Mouse (Mus musculus) embryonic facial prominence, embryonic 13.5 days (tissue): Measurements from ENCODE around the gene Ttll8. TPM values are rescaled to one million over a fixed set of nuclear protein-coding genes. Genes with fewer than 3 reads are reported as not detected.

ENCODE experiments used
- ATAC-seq: fragments of 200-750 bp; cut with Nextera tagmentation; 2 replicates; pipeline ENCODE4 v1.8.0; 2017; ENCODE audit warnings: low read depth; ENCODE audit not compliant: insufficient number of reproducible peaks, insufficient read depth, low FRiP score, low TSS enrichment
- H3K27ac ChIP-seq: fragments of 300-500 bp; sonication (generic); 2 replicates; pipeline ENCODE4 v1.5.1; 2015; ENCODE audit warnings: moderate library complexity, mild to moderate bottlenecking, inconsistent platforms
- H3K27me3 ChIP-seq: fragments of 300-500 bp; sonication (generic); 2 replicates; pipeline ENCODE4 v1.6.1; 2015; ENCODE audit warnings: mild to moderate bottlenecking, inconsistent platforms
- H3K36me3 ChIP-seq: fragments of 300-500 bp; sonication (generic); 2 replicates; pipeline ENCODE4 v1.6.1; 2015; ENCODE audit warnings: mild to moderate bottlenecking, inconsistent platforms
- H3K4me1 ChIP-seq: fragments of 300-500 bp; sonication (generic); 2 replicates; pipeline ENCODE4 v1.6.1; 2015; ENCODE audit warnings: inconsistent platforms
- H3K4me2 ChIP-seq: fragments of 300-500 bp; sonication (generic); 2 replicates; pipeline ENCODE4 v1.6.1; 2015; ENCODE audit warnings: moderate library complexity, mild to moderate bottlenecking, inconsistent platforms
- H3K4me3 ChIP-seq: fragments of 300-500 bp; sonication (generic); 2 replicates; pipeline ENCODE4 v1.5.1; 2015; ENCODE audit warnings: mild to moderate bottlenecking, inconsistent platforms
- H3K9ac ChIP-seq: fragments of 300-500 bp; sonication (generic); 2 replicates; pipeline ENCODE4 v1.6.1; 2015; ENCODE audit warnings: mild to moderate bottlenecking, inconsistent platforms
- H3K9me3 ChIP-seq: fragments of 300-500 bp; sonication (generic); 2 replicates; pipeline ENCODE4 v1.6.1; 2016; ENCODE audit warnings: inconsistent platforms
- WGBS: fragments of 180-500 bp; shearing (Covaris S2); methylation state at CpG from one replicate; pipeline ENCODE4 v1.1.7; 2015; ENCODE audit warnings: mixed read lengths; 5-methylcytosine and 5-hydroxymethylcytosine counted together
- polyA plus RNA-seq: library from polyadenylated mRNA; unstranded; fragments of >200 nt; fragmentation: Nextera tagmentation; extraction: Ambion mirVana; gene quantifications from 2 replicates; pipeline ENCODE4 v1.2.1, GENCODE M21; 2015

Ttll8 gene
- not detected in 2 replicates for polyA plus RNA-seq

DNA sequence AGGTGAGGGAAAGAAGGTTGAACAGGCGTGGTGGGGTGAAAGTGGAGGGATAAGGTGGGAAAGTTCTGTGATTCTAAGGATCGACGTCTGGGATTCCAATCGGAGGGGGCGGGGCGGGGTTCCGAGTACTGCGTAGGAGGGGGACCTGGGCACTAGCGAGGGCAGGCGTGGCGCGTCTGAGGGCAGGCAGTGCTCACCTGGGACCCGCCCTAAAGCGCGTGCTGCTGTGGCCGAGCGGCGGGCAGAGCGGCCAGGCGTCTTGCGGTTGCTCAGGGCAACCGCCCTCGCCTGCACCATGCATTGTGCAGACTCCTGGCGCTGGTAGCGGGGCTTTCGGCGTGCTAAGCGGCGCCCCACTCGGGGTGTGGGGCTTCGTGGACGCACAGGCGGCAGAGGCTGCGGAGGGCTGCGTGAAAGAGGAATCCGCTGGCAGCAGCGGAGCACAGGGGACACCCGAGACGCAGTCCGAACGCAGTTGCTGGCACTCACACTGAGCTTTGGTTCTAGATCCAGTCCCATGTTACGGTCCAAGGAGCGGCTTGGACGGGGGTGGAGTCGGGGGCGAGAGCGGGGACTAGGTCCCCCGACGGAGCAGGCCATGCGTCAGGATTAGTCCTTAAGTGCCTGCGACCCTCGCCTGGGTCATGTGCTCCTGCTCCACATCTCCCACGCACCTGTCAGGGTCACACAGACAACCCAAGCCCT is at the start of gene Ttll8:
Gene Ttll8, minus strand, starts transcription at position 51 of the 705 bp plus-strand sequence.
- Histone ChIP-seq H3K4me1 (peaks cover 16% of the 10 kb centered on the region), H3K27ac (no peak within 1 kb of the TSS), H3K36me3 (no peaks in the 10 kb centered on the region), H3K4me2 (peak within 1 kb of the TSS; percentile 76), H3K9ac (peak within 1 kb of the TSS; percentile 62), H3K9me3 (no peaks in the 10 kb centered on the region), H3K4me3 (peak within 1 kb of the TSS; percentile 43), H3K27me3 (peaks cover 46% of the 10 kb centered on the region)
- WGBS, result 4% methylated on average over 53 of the region's 53 CpGs
- ATAC-seq, result 0 out of 2 replicates have a peak, but pooled peaks have one; percentile 64

DNA sequence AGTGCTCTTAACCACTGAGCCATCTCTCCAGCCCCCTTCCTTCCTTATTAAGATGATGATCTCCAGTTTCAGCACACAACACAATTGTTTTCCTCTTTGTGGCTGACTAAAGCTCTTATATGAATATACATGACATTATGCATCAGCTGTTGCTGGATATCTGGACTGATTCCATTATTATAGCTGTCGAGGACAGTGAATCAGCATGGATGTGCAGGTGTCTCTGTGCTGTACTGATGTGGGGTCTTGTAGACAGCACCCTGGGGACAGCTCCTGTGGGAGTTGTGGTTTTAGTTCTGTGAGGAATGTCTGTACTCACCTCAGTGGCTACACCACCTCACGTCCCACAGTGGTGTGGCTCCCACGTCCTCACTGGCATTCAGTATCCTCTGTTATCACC is 47.0 kb upstream of the Ttll8 start:
- 80% methylated on average over 3 of the region's 3 CpGs for WGBS
- no peaks in the 10 kb centered on the region for H3K9me3 ChIP-seq
- no peak overlapping the region for H3K9ac ChIP-seq
- no peak for ATAC-seq
- no peaks in the 10 kb centered on the region for H3K27me3 ChIP-seq
- no peaks in the 10 kb centered on the region for H3K36me3 ChIP-seq
- no peak overlapping the region for H3K27ac ChIP-seq
- no peaks in the 10 kb centered on the region for H3K4me1 ChIP-seq
- no peak overlapping the region for H3K4me3 ChIP-seq
- H3K4me2 ChIP-seq, result no peak overlapping the region

DNA sequence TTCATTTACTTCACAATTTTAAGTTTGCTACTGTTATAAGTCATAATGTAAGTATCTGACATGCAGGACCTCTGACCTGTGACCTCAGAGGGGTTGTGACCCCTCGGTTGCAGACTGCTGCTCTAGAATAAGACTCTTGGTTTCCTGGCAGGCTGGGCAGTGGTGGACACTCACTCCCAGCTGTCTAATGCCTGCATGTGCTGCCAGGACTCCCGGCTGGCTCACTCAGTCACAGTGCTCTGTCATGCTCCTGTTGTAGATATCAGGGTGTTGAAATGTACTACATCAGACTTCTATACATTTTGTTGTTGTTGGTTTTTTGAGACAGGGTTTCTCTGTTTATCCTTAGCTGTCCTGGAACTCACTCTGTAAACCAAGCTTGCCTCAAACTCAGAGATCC is 46.1 kb upstream of the Ttll8 start:
- 56% methylated on average over 2 of the region's 2 CpGs for WGBS
- Histone ChIP-seq H3K4me3 (no peak overlapping the region), H3K4me2 (no peak overlapping the region), H3K27ac (no peak overlapping the region), H3K27me3 (no peaks in the 10 kb centered on the region), H3K9ac (no peak overlapping the region), H3K36me3 (no peaks in the 10 kb centered on the region), H3K9me3 (no peaks in the 10 kb centered on the region), H3K4me1 (no peaks in the 10 kb centered on the region)
- ATAC-seq, result no peak

DNA sequence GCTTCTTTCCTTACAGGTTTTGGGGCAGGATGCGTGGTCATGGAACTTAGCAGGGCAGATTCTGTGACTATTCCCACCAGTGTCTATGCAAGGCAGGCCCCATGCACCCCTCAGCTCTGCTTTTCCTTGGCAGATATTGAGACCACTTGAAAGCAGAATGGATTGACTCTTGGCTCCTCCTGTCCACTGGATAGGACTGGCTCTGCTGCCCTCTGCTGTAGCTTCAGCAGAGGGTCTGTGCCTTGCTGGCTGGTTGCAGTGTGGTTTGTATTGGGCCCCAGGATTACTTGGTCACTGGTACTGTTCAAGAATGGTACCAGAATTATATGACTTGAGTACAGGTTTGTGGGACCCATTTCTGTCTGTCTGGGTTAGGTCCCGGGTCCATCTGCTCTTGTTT is 44.9 kb upstream of the Ttll8 start:
- no peak overlapping the region for H3K4me3 ChIP-seq
- no peaks in the 10 kb centered on the region for H3K27me3 ChIP-seq
- no peaks in the 10 kb centered on the region for H3K9me3 ChIP-seq
- no peak for ATAC-seq
- no peak overlapping the region for H3K9ac ChIP-seq
- WGBS, result 71% methylated on average over 2 of the region's 2 CpGs
- no peak overlapping the region for H3K27ac ChIP-seq
- H3K4me1 ChIP-seq, result no peaks in the 10 kb centered on the region
- no peaks in the 10 kb centered on the region for H3K36me3 ChIP-seq
- no peak overlapping the region for H3K4me2 ChIP-seq

DNA sequence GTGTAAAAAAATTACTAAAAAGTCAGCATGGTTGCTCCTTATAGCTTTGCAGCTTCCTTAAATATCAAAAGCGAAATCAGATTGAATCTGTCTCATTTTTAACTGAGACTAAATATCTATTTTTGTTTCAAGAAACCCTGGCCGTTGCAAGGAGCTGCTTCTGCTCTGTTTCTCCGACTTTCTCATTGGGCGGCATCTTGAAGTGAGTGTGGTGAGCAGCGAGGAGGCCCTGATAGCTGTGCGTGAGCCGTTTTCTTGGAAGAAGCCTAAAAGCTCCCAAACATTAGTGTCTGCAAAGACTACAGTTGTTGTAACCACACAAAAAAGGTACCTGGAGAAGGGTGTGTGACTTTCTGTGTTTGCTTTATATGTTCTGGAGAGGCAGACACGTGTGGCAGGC is 44.4 kb upstream of the Ttll8 start:
- Histone ChIP-seq H3K27ac (no peak overlapping the region), H3K4me3 (no peak overlapping the region), H3K4me2 (no peak overlapping the region), H3K4me1 (no peaks in the 10 kb centered on the region), H3K36me3 (no peaks in the 10 kb centered on the region), H3K9ac (no peak overlapping the region), H3K9me3 (no peaks in the 10 kb centered on the region), H3K27me3 (no peaks in the 10 kb centered on the region)
- no peak for ATAC-seq
- 74% methylated on average over 8 of the region's 8 CpGs for WGBS

DNA sequence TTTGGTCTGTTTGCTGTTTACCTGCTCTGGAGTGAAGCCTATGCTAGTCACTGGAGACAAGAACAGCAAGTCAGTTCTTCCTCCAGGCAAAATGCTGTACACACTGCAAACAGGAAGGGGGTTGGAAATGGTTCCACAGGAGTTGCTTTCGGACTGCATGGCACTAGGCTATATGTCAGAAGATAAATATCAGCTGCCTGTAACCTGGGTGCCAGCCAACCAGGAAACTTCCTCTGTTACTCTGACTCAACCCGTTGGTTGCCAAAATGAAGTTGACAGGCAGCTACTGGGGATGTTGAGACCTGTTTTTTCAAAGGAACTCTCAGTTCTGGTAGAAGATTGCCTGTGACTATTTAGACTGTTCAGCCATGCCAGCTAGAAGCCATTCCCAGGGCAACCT is 35.0 kb upstream of the Ttll8 start:
- ATAC-seq, result no peak
- Histone ChIP-seq H3K9ac (no peak overlapping the region), H3K4me1 (no peaks in the 10 kb centered on the region), H3K27me3 (no peaks in the 10 kb centered on the region), H3K36me3 (no peaks in the 10 kb centered on the region), H3K4me2 (no peak overlapping the region), H3K4me3 (no peak overlapping the region), H3K27ac (no peak overlapping the region), H3K9me3 (no peaks in the 10 kb centered on the region)
- WGBS, result 50% methylated on average over 2 of the region's 2 CpGs

DNA sequence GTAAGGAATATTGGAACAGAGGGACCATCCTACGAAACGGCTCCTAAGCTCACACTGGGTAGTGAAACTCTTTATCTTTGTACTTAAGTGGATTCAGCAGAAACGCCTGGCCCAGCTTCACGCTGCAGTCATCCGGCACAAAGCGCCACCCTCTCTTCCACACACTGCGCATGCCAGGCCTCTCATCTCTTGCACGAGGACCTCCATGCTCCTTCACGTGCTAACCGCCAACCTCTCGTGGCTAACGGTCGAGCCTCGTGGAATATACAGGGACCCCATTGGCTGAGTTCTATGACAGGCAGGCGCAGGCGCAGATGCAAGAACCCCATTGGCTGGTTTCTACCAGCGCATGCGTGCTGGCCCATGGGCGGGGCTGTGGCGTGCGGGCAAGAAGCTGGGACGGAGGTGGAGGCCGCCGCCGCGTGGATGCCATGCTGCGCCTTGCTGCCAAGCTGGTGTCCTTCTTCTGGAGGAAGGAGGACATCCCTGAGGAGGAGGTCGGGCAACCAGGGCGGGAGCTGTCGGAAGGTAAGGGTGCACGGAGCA is 28.4 kb upstream of the Ttll8 start, which contains the start of gene Mov10l1:
Gene Mov10l1, plus strand, starts transcription at position 376 of the 546 bp plus-strand sequence.
- H3K36me3 ChIP-seq, result no peaks in the 10 kb centered on the region
- H3K4me2 ChIP-seq, result no peak within 1 kb of the TSS
- no peak within 1 kb of the TSS for H3K9ac ChIP-seq
- no peaks in the 10 kb centered on the region for H3K27me3 ChIP-seq
- 92% methylated on average over 31 of the region's 31 CpGs for WGBS
- no peak within 1 kb of the TSS for H3K27ac ChIP-seq
- no peak for ATAC-seq
- H3K4me3 ChIP-seq, result no peak within 1 kb of the TSS
- H3K4me1 ChIP-seq, result no peaks in the 10 kb centered on the region
- H3K9me3 ChIP-seq, result no peaks in the 10 kb centered on the region

DNA sequence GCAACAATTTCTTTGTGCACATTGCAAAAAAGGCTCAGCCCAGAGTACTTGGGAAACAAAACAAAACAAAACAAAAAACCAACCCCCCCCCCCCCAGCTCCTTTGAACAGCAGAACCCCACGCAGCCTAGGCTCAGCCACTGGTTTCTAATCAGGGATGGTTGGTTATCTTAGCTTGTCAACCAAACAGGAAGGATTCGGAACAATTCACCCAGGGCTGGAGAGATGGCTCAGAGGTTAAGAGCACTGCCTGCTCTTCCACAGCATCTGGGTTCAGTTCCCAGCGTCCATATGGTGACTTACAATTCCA is 24.9 kb upstream of the Ttll8 start:
- Histone ChIP-seq H3K4me3 (no peak overlapping the region), H3K27me3 (no peaks in the 10 kb centered on the region), H3K9me3 (no peaks in the 10 kb centered on the region), H3K9ac (no peak overlapping the region), H3K4me2 (no peak overlapping the region), H3K4me1 (no peaks in the 10 kb centered on the region), H3K36me3 (no peaks in the 10 kb centered on the region), H3K27ac (no peak overlapping the region)
- 62% methylated on average over 3 of the region's 3 CpGs for WGBS
- ATAC-seq, result no peak

DNA sequence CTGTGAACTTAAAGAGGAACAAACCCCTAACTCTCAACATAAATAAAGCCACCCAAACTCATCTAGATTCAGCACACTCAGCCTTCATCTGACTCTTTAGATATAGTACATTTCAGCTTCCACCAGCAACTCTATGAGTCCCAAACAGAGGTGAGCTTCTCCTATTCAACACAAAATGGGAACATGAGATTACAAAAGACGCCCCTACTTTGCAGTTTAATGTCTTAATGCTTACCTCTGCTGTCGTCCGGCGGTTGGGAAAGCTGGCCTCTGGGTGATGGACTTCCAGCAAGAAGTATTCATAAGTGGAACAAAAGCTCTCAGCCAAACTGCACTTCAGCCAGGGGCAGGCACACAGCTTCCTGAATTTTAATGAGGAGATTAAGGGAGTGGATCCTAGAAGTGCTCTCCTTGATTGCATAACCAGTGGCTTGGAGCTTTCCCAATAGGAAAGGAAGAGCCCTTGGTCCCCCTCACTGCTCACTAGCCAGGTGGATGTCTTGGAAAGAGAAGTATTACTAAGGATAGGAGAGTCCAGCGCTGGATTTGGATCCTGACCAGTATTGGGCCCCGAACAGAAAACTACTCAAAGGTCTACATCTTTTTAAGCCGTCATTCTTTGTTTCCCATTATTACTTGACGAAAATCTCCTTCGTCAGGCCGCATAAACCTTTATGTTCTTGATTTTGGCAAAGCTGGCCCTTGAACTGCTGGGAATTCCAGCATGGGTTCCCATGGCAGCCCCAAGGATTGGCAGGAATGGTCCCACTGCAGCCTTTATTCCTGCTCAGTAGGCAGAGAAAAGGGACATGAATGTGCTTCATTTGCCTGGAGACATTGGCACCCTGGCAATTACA is 24.3 kb upstream of the Ttll8 start, which contains the start of gene Mlc1:
Gene Mlc1, minus strand, starts transcription at position 727 of the 857 bp plus-strand sequence.
- Histone ChIP-seq H3K36me3 (no peaks in the 10 kb centered on the region), H3K27ac (no peak within 1 kb of the TSS), H3K4me3 (no peak within 1 kb of the TSS), H3K4me1 (no peaks in the 10 kb centered on the region), H3K4me2 (no peak within 1 kb of the TSS), H3K27me3 (no peaks in the 10 kb centered on the region), H3K9me3 (no peaks in the 10 kb centered on the region), H3K9ac (no peak within 1 kb of the TSS)
- WGBS, result 71% methylated on average over 10 of the region's 10 CpGs
- no peak for ATAC-seq

DNA sequence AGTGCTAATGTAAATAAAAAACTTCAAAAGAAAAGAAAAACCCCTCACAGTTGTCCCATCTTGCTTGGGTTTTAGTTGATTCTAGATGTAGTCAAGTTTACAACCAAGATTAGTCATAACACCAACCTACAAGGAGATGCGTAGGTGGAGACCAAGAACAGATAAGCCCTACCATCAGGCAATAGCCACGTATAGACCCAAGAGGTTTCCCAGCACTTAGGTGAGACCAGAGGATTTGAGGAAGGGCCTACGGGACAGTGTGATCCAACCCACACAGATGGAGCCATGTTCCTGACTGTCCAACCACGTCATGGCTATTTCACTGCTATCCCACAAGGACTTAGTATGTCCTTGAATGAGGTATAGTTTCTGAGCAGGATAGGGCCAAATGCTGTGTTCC is 18.1 kb upstream of the Ttll8 start:
- 0 out of 2 replicates have a peak, but pooled peaks have one; percentile 3 for ATAC-seq
- no peaks in the 10 kb centered on the region for H3K9me3 ChIP-seq
- H3K4me3 ChIP-seq, result no peak overlapping the region
- no peak overlapping the region for H3K9ac ChIP-seq
- H3K4me2 ChIP-seq, result no peak overlapping the region
- H3K4me1 ChIP-seq, result no peaks in the 10 kb centered on the region
- WGBS, result 94% methylated on average over 4 of the region's 4 CpGs
- no peak overlapping the region for H3K27ac ChIP-seq
- no peaks in the 10 kb centered on the region for H3K27me3 ChIP-seq
- H3K36me3 ChIP-seq, result no peaks in the 10 kb centered on the region

DNA sequence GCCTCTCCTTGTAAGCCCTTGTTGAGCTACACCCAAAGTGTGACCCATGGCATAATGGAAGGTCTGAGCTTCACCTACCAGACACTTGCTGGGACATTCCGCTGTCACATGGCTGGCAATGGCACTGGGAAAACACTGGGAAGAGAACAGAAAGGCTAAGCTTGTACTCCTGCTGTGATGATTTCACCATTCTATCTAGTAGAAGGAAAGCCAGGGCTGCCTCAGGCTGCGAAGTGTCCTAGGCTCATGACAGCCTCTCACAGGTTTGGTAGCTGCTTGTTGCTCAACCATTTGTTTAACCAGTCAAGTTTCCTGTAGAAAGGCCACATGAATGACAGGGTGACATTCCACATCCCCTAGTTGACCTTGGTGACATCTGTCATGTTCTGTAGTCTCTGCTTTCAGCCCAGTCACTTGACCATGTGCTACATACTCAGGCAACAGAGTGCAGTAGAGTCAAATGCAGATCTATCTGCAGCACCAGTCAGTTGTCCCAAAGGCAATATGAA is 9.9 kb upstream of the Ttll8 start:
- no peaks in the 10 kb centered on the region for H3K36me3 ChIP-seq
- no peak overlapping the region for H3K9ac ChIP-seq
- H3K4me3 ChIP-seq, result no peak overlapping the region
- H3K4me1 ChIP-seq, result no peaks in the 10 kb centered on the region
- ATAC-seq, result no peak
- no peaks in the 10 kb centered on the region for H3K27me3 ChIP-seq
- H3K9me3 ChIP-seq, result no peaks in the 10 kb centered on the region
- WGBS, result 84% methylated on average over 2 of the region's 2 CpGs
- H3K4me2 ChIP-seq, result no peak overlapping the region
- no peak overlapping the region for H3K27ac ChIP-seq
